Mouse (Mus musculus): ENCODE data around the gene Sdhaf4. TPM values are rescaled to one million over a fixed set of nuclear protein-coding genes. Genes with fewer than 3 reads are reported as not detected.
A peak's percentile ranks its signal among the peaks of the same experiment; 100 is the strongest.

Sdhaf4 gene
- total and polyA plus RNA-seq, 3 experiments, result 20.9 to 79.6 (median 40.7) TPM

- H3K9me3 ChIP-seq (replicated peaks; ENCODE audit: low read length), result no peaks in the 10 kb centered on the region
- peak overlapping the region; percentile 96 for H3K27ac ChIP-seq (ENCODE audit: insufficient read depth, low read depth)
- TF ChIP-seq ETS1 (conservative IDR thresholded peaks at IDR 0.05; ENCODE audit: low read depth, low read length) (peak; percentile 49; the same call in 1 of the 2 replicates), MYC (IDR thresholded peaks at IDR 0.05; ENCODE audit: low read depth, low read length) (peak; percentile 86), MAZ (IDR thresholded peaks at IDR 0.05; ENCODE audit: low read depth, low read length) (no peak), CHD2 (IDR thresholded peaks at IDR 0.05; ENCODE audit: low read length) (peak; percentile 60; the same call in 1 of the 2 replicates), HCFC1 (IDR thresholded peaks at IDR 0.05; ENCODE audit: low read depth, low read length) (no peak), USF2 (conservative IDR thresholded peaks at IDR 0.05; ENCODE audit: low read depth, low read length) (no peak), NRF1 (IDR thresholded peaks at IDR 0.05; ENCODE audit: low read depth, low read length) (no peak), ELF1 (IDR thresholded peaks at IDR 0.05; ENCODE audit: low read depth, low read length) (no peak), POLR2A (IDR thresholded peaks at IDR 0.05; ENCODE audit: low read depth, low read length) (no peak; the same call in 1 of the 2 replicates), GABPA (IDR thresholded peaks at IDR 0.05; ENCODE audit: insufficient replicate concordance, low read depth, low read length) (no peak), POLR2AphosphoS2 (IDR thresholded peaks at IDR 0.05; ENCODE audit: low read depth, low read length) (no peak), CTCF (conservative IDR thresholded peaks at IDR 0.05 in 1 of 2, IDR thresholded peaks at IDR 0.05 in 1 of 2; ENCODE audit: low read depth in 2 of 2, low read length in 2 of 2) (no peak), UBTF (IDR thresholded peaks at IDR 0.05; ENCODE audit: low read depth, low read length) (no peak), JUN (IDR thresholded peaks at IDR 0.05; ENCODE audit: insufficient read depth, low read depth, low read length) (peak; percentile 87), ZC3H11A (IDR thresholded peaks at IDR 0.05; ENCODE audit: low read depth, low read length) (no peak), CHD1 (IDR thresholded peaks at IDR 0.05; ENCODE audit: low read depth, low read length) (peak; percentile 93), JUND (conservative IDR thresholded peaks at IDR 0.05; ENCODE audit: low read depth, low read length) (peak; percentile 78), ZMIZ1 (IDR thresholded peaks at IDR 0.05; ENCODE audit: low read depth, low read length) (no peak), ZNF384 (IDR thresholded peaks at IDR 0.05; ENCODE audit: low read depth, low read length) (no peak), EP300 (IDR thresholded peaks at IDR 0.05; ENCODE audit: low read length) (peak; percentile 81), SMC3 (IDR thresholded peaks at IDR 0.05; ENCODE audit: low read depth, low read length) (no peak), MAX (IDR thresholded peaks at IDR 0.05; ENCODE audit: low read length) (0 out of 2 replicates have a peak, but pooled peaks have one; percentile 19), SIN3A (IDR thresholded peaks at IDR 0.05; ENCODE audit: low read length) (0 out of 2 replicates have a peak, but pooled peaks have one; percentile 42), TCF12 (IDR thresholded peaks at IDR 0.05; ENCODE audit: low read depth, low read length) (peak; percentile 38; the same call in 1 of the 2 replicates), RCOR1 (conservative IDR thresholded peaks at IDR 0.05; ENCODE audit: low read depth, low read length) (no peak), E2F4 (IDR thresholded peaks at IDR 0.05; ENCODE audit: insufficient replicate concordance, low read depth, low read length) (no peak), RAD21 (IDR thresholded peaks at IDR 0.05; ENCODE audit: low read depth, low read length) (no peak), BHLHE40 (IDR thresholded peaks at IDR 0.05; ENCODE audit: low read depth, low read length) (no peak; the same call in 1 of the 2 replicates), TBP (conservative IDR thresholded peaks at IDR 0.05; ENCODE audit: low read depth, low read length) (peak; percentile 58; the same call in 1 of the 2 replicates), KAT2A (IDR thresholded peaks at IDR 0.05; ENCODE audit: insufficient replicate concordance, low read length) (no peak), USF1 (IDR thresholded peaks at IDR 0.05; ENCODE audit: low read depth, low read length) (no peak), IRF4 (IDR thresholded peaks at IDR 0.05; ENCODE audit: low read depth, low read length) (peak; percentile 61), PAX5 (IDR thresholded peaks at IDR 0.05; ENCODE audit: low read length) (no peak), MEF2A (IDR thresholded peaks at IDR 0.05; ENCODE audit: borderline replicate concordance, low read depth, low read length) (peak; percentile 77; the same call in 1 of the 2 replicates), ZKSCAN1 (IDR thresholded peaks at IDR 0.05; ENCODE audit: borderline replicate concordance, low read depth, low read length) (no peak), MAFK (IDR thresholded peaks at IDR 0.05; ENCODE audit: insufficient replicate concordance, low read length) (peak; percentile 68; the same call in 1 of the 2 replicates), MXI1 (IDR thresholded peaks at IDR 0.05; ENCODE audit: low read depth, low read length) (no peak), NELFE (IDR thresholded peaks at IDR 0.05; ENCODE audit: low read depth, low read length) (0 out of 2 replicates have a peak, but pooled peaks have one; percentile 17)
- dilution Hi-C loops (cut with MboI; ENCODE audit: extremely low pct_ligation_motif_present, extremely low pct_unique_long_range_greater_than_20kb, low sequenced_read_pairs) (no loop called here), in situ Hi-C loops (cut with MboI; ENCODE audit: low pct_ligation_motif_present, low pct_unique_long_range_greater_than_20kb, low sequenced_read_pairs) (loop anchor here (25.0 kb wide), 1 partner anchor 90 kb away; no protein-coding TSS in a partner anchor)
- H3K9ac ChIP-seq (ENCODE audit: insufficient read depth, low read depth), result peak overlapping the region; percentile 43
- H3K36me3 ChIP-seq (replicated peaks in 1 of 2; ENCODE audit: control insufficient read depth in 1 of 2, insufficient read depth in 1 of 2, low read length in 1 of 2), result no peaks in the 10 kb centered on the region
- DNase-seq (ENCODE audit: extremely low read depth), result peak; percentile 66
- peak overlapping the region in 1 of 3 experiments; percentile 17 for H3K4me3 ChIP-seq (replicated peaks in 1 of 3; ENCODE audit: low read depth in 2 of 3, low read length in 2 of 3, poor library complexity in 1 of 3)
- H3K4me2 ChIP-seq (ENCODE audit: insufficient read depth, low read depth, poor library complexity, severe bottlenecking), result peak overlapping the region; percentile 85
- H3K4me1 ChIP-seq (ENCODE audit: control insufficient read depth in 1 of 2, insufficient read depth in 2 of 2), result peaks cover 3 to 44% of the 10 kb centered on the region in 2 experiments
- H3K79me2 ChIP-seq (replicated peaks; ENCODE audit: control insufficient read depth, extremely low read depth, insufficient read depth, poor library complexity, severe bottlenecking), result no peaks in the 10 kb centered on the region
- H3K27me3 ChIP-seq (replicated peaks), result no peaks in the 10 kb centered on the region
Observed at GRCm38 (mm10) chr1:24046730-24047510, 41.5 kb upstream of the Sdhaf4 start.

Measured in CH12.LX (cell line).